Mouse (Mus musculus) E14TG2a.4 (cell line): ENCODE measurements around the gene Prkcd.

ENCODE experiments used
- H3K27me3 ChIP-seq: 2 replicates; pipeline ENCODE4 v1.6.1; 2014; ENCODE audit warnings: low read length, control low read depth; ENCODE audit not compliant: insufficient read depth
- H3K36me3 ChIP-seq: 2 replicates; pipeline ENCODE4 v1.6.1; 2014; ENCODE audit warnings: low read length, control low read depth; ENCODE audit not compliant: insufficient read depth
- H3K4me1 ChIP-seq: replicated peaks from 2 replicates; pipeline ENCODE4 v1.6.1; 2014; ENCODE audit warnings: low read depth, low read length, control low read depth
- H3K4me3 ChIP-seq: replicated peaks from 2 replicates; pipeline ENCODE4 v1.5.1; 2014; ENCODE audit warnings: mild to moderate bottlenecking, low read length
- H3K9me3 ChIP-seq: 2 replicates; pipeline ENCODE4 v1.6.1; 2014; ENCODE audit warnings: low read length, control low read depth
- CTCF ChIP-seq: conservative IDR thresholded peaks from 2 replicates; pipeline ENCODE4 v1.5.1; 2014; ENCODE audit warnings: low read length
- NANOG ChIP-seq: IDR thresholded peaks from 2 replicates; pipeline ENCODE4 v1.6.1; 2014; ENCODE audit warnings: borderline replicate concordance, low read length, mixed read lengths
- POU5F1 ChIP-seq: IDR thresholded peaks from 2 replicates; pipeline ENCODE4 v1.6.1; 2014; ENCODE audit warnings: low read length, borderline replicate concordance

Prkcd gene

GRCm38 (mm10) chr14:30619982-30620578 is 5.9 kb downstream of the Prkcd start:
- Histone ChIP-seq H3K4me3 (no peak overlapping the region), H3K36me3 (no peaks in the 10 kb centered on the region), H3K4me1 (peaks cover 18% of the 10 kb centered on the region), H3K27me3 (peaks cover 17% of the 10 kb centered on the region), H3K9me3 (no peaks in the 10 kb centered on the region)
- no peak for TF ChIP-seq CTCF
- no peak for TF ChIP-seq NANOG
- no peak for TF ChIP-seq POU5F1

GRCm38 (mm10) chr14:30618746-30619275 is 7.2 kb downstream of the Prkcd start:
- no peak overlapping the region for H3K4me3 ChIP-seq
- TF ChIP-seq NANOG (no peak), CTCF (no peak), POU5F1 (no peak)
- H3K36me3 ChIP-seq, result no peaks in the 10 kb centered on the region
- H3K9me3 ChIP-seq, result no peaks in the 10 kb centered on the region
- H3K27me3 ChIP-seq, result peaks cover 5% of the 10 kb centered on the region
- peaks cover 11% of the 10 kb centered on the region for H3K4me1 ChIP-seq

- no peak for TF ChIP-seq POU5F1
- TF ChIP-seq NANOG, result no peak
- no peak for TF ChIP-seq CTCF
- H3K27me3 ChIP-seq, result no peaks in the 10 kb centered on the region
- H3K9me3 ChIP-seq, result no peaks in the 10 kb centered on the region
- H3K4me3 ChIP-seq, result no peak overlapping the region
- H3K36me3 ChIP-seq, result no peaks in the 10 kb centered on the region
- H3K4me1 ChIP-seq, result peaks cover 20% of the 10 kb centered on the region
These were observed 9.3 kb downstream of the Prkcd start for GRCm38 (mm10) chr14:30616751-30617150.

- H3K9me3 ChIP-seq, result no peaks in the 10 kb centered on the region
- H3K36me3 ChIP-seq, result peaks cover 21% of the 10 kb centered on the region
- H3K4me1 ChIP-seq, result peaks cover 37% of the 10 kb centered on the region
- H3K4me3 ChIP-seq, result no peak overlapping the region
- TF ChIP-seq NANOG (no peak), CTCF (no peak), POU5F1 (no peak)
- H3K27me3 ChIP-seq, result no peaks in the 10 kb centered on the region
These were observed 12.9 kb downstream of the Prkcd start for GRCm38 (mm10) chr14:30612962-30613715.

- Histone ChIP-seq H3K4me3 (no peak overlapping the region), H3K27me3 (no peaks in the 10 kb centered on the region), H3K4me1 (peaks cover 43% of the 10 kb centered on the region), H3K36me3 (peaks cover 21% of the 10 kb centered on the region), H3K9me3 (no peaks in the 10 kb centered on the region)
- TF ChIP-seq NANOG (no peak), CTCF (peak; percentile 91), POU5F1 (no peak)
These were observed 13.5 kb downstream of the Prkcd start for GRCm38 (mm10) chr14:30612523-30612922.

- Histone ChIP-seq H3K27me3 (no peaks in the 10 kb centered on the region), H3K36me3 (peaks cover 21% of the 10 kb centered on the region), H3K9me3 (no peaks in the 10 kb centered on the region), H3K4me1 (peaks cover 57% of the 10 kb centered on the region), H3K4me3 (no peak overlapping the region)
- TF ChIP-seq CTCF, result no peak
- TF ChIP-seq POU5F1, result no peak
- TF ChIP-seq NANOG, result no peak
These were observed 15.1 kb downstream of the Prkcd start for GRCm38 (mm10) chr14:30610940-30611339.

GRCm38 (mm10) chr14:30610304-30610703 is 15.7 kb downstream of the Prkcd start:
- Histone ChIP-seq H3K4me3 (no peak overlapping the region), H3K9me3 (no peaks in the 10 kb centered on the region), H3K4me1 (peaks cover 62% of the 10 kb centered on the region), H3K27me3 (no peaks in the 10 kb centered on the region), H3K36me3 (peaks cover 22% of the 10 kb centered on the region)
- TF ChIP-seq NANOG, result no peak

GRCm38 (mm10) chr14:30609499-30609898 is 16.5 kb downstream of the Prkcd start:
- Histone ChIP-seq H3K4me1 (peaks cover 61% of the 10 kb centered on the region), H3K9me3 (no peaks in the 10 kb centered on the region), H3K4me3 (no peak overlapping the region), H3K27me3 (no peaks in the 10 kb centered on the region), H3K36me3 (peaks cover 23% of the 10 kb centered on the region)
- TF ChIP-seq POU5F1 (no peak), CTCF (no peak), NANOG (no peak)

GRCm38 (mm10) chr14:30608176-30608575 is 17.8 kb downstream of the Prkcd start:
- no peak for TF ChIP-seq POU5F1
- TF ChIP-seq NANOG, result no peak
- no peak for TF ChIP-seq CTCF
- Histone ChIP-seq H3K27me3 (no peaks in the 10 kb centered on the region), H3K36me3 (peaks cover 33% of the 10 kb centered on the region), H3K4me1 (peaks cover 59% of the 10 kb centered on the region), H3K4me3 (0 out of 2 replicates have a peak overlapping the region, but pooled peaks have one; percentile 10), H3K9me3 (no peaks in the 10 kb centered on the region)
